Mouse (Mus musculus) ovary, postnatal 36 days (tissue): ENCODE data around the gene Stard3.
A peak's percentile ranks its signal among the peaks of the same experiment; 100 is the strongest.

Source experiments
- DNase-seq: peaks from one replicate; pipeline ENCODE4 v3.0.0; 2022; ENCODE audit warnings: low spot score, mixed read lengths

The Stard3 gene

DNA sequence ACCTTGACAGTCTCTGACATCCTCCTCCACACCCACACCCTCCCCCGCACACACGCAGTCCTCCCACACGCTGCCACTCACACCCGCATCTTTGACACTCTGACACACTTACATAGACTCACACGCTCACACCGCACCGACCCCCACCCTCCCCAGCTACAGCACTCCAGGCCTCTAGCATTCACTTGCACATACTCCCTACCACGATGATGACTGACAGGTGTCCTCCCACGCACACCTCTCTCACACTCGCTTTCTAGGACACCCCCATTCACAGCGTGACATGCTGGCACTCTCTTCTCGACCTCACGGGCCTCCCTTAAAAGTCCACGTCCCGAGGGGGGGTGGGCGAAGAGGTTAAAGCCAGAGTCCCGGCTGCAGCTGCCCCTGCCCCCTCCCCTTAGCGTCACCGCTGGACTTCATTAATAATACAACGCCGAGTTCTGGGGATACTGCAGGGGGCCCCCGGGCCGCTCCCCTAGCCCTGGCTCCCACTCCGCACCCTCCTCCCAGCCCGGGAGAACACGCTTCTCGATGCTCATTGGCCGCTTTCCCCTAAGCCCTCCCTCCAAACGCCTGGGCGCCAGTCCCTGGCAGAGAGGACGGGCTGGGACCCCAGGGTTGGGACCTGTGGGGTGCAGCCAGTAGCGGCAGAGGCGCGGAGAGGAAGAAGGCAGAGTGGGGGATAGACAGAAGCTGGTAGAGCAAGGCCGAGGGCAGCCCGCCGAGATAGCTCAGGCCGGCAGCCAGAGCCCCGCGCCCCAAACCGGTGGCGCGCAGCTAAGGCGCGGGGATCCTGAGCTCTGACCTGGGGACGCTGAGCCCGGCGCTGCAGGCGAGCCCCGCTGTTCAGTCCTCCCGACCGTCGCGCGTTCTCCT is 9.8 kb upstream of the Stard3 start, which contains the start of gene Ppp1r1b:
Gene Ppp1r1b, plus strand, starts transcription at position 322 of the 879 bp plus-strand sequence.
- DNase-seq = peak; percentile 61

DNA sequence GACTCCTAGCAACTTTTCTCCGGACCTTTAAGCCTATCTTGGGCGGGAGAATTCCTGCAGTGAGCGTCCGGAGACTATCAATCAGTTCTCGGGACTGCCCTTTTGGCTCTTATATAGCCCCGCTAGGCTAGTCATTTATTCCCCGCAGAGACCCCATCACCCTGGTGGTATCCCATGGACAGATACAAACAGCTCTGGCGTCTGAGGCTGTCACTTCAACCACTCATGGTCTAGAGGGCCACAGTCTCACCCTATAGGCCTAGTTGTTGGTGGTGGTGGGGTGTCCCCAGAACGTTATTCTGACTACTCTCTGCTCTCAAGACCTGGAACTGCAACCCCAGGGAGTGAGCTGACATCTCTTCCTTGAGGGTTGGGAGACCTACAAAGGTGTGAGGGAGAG is 8.9 kb upstream of the Stard3 start:
- no peak for DNase-seq

DNA sequence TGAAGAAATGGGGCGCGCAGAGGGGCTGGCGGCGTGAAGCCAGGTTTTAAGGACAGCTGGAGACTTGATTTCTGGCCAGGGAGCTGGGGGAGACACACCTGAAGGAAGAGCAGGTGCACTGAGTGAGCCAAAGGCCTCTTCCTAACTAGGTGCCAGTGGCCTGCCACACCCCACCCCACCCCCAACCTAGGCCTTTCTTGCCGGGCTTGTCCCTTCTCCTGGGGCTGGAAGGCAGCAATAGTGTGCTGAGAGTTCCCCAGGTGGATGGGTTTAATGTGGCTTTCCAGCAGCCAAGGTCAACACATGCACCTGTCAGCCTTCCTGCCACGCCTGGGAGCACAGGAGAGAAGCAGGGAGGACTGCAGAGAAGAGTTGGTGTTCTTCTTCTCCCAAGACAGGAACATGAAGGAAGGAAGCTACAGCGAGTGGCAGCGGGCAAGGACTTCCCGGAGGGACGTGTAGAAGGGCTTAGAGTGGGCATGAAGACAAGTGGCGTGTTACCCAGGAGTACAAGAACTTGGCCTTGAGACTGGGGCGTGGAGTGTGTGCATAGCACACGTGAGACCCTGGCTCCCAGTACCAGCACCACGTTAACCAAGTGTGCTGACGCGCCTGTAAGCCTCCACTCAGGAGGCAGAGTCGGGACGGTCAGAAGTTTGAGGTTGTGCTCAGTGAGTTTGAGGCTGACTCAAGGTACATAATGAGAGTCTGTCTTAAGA is 5.7 kb upstream of the Stard3 start:
- no peak for DNase-seq

DNA sequence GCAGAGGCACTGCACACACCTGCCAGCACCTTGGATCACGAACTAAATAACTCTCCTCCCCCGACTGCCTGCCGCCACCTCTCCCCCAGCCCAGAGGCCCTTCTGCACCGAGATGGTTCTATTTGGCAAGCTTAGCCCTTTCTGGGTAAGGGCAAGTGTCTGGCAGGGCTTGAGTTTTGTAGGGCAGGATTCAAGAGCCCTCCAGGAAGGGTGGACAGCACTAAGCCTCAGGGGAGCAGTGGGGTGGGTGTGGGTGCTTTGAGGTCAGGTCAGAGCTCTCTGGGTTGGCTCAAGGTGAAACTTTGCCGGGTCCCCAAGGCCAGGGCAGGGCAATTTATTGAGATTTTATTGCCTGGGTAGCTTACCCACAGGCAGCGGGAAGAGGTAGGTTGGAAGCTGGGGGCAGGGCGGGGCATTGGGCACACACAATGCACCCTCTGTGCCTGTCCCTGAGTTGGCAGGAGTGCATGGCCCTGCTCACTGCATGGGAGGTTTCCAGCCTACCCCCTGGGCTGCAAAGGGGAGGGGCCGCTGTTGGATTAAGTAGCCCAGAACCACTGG is 4.4 kb upstream of the Stard3 start:
- DNase-seq = peak; percentile 50

DNA sequence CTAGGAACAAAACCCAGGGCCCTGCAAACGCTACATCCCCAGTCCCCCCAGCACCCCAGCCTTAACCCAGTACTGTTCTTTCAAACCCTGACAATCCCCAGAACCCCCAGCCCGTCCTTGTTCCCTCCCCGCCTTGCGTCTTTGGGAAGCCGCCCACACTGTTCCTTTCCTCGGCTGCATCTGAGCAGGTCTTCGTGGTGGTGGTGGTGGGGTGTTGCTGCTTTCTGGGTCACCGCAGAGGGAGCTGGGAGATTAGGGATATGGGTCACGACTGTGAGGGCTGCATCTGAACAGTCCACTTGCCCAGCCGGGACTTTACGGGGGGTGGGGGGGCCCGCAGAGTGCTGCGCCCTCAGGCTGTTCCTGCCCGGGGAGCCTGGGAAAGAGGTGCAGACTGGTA is 3.7 kb upstream of the Stard3 start:
- no peak for DNase-seq

DNA sequence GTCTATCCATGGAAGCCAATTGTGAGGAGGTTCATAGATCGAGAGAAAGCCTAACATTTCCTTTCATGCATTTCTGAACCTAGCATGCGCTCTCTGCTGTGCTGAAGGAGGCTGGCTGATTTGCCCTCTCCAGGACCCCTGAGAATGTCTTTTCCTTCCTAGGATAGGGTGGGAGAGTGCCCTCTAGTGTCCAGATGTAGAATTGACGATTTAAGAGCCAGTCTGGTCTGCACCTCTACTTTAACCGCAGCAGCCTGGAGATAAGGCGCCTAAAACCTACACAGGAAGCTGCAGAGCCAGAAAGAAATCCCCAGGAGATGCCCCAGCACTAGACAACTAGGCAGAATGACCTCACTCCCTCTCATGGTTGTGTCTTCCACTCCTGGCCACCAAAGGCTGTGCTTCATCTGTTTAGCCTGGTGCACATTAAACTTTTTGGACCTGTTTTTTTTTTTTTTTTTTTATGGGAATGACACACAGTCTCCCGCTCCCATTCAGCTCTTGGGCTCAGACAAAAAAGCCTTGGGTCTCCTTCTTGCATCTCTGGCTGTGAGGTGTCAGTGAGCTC is 2.4 kb upstream of the Stard3 start:
- DNase-seq = no peak

DNA sequence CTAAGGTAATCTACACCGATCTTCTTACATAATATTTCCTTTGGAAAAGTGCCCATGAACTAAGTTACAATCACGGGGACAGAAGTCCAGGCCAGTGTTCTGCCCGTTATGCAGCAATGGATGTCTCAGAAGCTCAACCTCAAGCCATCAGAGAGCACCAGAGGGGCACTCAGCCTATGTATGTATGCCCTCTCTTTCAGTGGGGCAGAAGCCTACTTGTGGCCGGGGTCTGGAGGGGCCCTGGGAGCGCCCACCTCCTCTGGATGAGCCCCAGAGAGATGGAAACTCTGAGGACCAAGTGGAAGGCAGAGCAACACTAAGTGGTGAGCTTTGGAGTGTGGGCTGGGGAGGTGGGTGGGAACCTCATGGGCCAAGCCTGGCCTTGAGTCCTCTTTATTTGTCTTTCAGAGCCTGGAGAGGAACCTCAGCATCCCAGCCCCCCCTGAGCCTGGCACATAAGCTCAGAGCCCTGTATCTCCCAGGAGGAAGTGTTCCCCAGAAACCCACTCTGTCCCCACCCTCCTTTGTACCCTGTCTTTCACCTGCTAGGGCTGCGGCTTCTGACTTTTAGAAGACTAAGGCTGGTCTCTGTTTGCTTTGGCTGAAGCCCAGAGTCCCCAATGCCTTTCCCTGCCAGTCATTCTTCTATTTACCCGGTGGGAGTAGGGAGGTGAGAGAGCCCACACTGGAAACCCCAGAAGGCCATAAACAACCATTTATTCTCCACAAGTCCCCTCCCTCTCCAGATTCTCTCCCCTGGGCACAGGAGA is 1.4 kb upstream of the Stard3 start:
- no peak for DNase-seq

DNA sequence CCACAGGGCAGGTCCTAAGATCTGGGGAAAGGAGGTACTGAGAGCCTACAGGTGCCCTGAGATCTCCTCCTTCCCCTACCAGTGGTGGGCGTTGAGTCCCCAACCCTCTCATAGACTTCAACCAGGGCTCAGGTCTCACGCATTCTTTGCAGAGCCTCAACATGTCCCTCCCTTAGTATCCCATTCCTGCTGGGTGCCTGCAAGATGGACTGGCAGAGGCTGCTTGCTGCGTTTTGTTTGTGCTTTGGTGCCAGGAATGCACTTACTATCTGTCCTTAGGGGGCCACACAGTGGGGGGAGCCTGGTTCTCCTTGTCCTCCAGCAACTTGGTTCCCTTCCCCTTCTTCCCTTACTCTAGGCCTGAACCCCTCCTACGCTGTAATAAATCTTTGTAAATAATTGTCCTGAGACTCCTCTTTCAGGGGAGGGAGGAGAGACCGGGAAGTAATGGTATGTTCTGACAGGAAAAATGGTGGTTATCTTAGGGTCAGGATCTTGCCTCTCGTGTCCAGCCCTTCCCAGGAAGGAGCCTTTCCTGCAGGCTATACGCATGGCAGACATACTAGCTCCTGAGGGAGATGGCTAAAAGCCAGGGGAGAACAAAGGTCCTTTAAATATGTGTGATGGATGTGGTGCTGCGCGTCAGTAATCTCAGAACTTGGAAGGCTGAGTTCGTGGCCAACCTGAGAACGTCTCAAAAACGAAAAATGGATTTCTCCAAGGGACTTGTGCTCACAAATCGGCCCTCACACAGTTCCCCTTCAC is 590 bp upstream of the Stard3 start:
- DNase-seq = no peak

DNA sequence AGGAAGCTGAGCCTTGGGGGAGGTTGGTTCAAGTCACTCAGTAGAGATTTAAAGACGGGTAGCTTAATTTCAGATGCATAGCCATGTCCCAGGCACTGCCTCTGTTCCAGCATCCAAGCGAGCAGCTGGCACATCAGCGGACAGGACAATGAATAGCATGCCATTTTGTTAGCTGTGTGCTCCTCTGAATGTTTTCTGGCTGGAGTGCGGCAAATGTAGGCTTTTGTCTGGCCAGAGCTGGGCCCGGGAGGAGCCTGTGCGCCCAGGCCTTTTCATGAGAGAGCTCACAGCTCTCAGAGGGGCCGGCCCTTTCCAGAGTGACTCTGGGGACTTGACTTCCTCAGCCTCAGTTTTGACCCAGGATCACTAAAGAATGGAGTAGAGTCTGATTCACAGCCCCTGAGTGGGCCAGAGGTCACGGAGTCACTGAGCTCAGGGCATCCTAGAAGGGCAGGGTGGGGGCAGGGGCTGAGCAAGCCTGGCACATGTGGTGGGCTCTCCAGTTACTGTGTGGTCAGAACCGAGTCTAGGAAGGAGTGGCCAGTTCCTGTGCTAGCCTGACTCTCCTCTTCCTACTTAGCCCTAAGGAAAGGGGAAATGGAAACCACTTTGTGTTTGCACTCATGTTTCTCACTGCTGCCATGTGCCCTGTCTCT is 2.8 kb downstream of the Stard3 start:
- no peak for DNase-seq

DNA sequence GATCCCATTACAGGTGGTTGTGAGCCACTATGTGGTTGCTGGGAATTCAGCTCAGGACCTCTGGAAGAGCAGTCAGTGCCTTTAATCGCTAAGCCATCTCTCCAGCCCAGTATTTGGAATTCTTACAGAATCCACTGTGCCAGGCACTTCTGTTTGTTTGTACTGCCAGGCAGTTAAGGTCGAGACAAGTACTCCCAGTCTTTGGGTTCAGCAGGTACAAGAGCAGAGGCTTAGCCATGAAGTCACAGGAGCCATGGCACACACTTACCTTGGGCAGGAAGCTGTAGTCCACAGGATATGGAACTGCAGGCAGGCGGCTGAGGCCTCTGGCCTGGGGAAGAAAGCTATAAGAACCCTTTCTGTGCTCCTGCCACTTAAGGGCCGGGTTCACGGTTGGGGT is 5.6 kb downstream of the Stard3 start:
- no peak for DNase-seq

DNA sequence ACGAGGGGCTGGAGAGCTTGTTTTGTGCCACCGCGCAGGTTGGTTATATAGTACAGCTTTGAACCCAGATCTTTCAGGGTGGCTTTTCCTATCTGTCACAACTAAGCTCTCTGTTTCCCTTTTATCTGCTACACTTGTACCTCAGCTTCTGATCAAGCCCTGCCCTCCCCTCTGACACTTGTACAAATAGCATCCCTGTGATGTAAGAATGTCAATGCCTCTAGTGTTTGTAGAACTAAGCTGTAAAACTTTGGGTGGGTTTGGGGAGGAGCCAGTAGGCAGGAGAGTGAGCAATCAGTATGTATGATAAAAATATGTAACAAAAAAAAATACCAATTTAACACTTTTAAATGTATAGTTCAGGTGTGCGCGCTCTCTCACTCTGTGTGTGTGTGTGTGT is 6.2 kb downstream of the Stard3 start:
- DNase-seq = no peak

DNA sequence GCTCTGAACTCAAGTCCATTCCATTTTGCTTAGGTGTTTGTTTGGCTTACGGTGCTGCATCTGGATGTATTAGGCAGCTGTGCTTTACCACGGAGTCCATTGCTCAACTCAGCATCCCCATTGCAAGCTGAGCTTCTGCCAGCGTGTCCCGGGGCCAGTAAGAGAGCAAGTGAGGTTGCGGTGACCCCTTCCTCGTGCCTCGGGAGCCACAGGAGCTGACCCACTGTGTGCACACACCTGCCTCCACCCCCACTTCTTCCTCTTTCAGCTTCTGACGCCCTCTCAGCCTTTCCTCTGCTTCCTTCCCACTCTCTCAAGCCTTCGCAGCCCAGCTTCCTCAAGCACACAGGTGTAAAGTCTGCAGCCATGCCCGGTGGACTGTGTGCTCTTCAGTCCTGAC is 8.1 kb downstream of the Stard3 start:
- DNase-seq = no peak

DNA sequence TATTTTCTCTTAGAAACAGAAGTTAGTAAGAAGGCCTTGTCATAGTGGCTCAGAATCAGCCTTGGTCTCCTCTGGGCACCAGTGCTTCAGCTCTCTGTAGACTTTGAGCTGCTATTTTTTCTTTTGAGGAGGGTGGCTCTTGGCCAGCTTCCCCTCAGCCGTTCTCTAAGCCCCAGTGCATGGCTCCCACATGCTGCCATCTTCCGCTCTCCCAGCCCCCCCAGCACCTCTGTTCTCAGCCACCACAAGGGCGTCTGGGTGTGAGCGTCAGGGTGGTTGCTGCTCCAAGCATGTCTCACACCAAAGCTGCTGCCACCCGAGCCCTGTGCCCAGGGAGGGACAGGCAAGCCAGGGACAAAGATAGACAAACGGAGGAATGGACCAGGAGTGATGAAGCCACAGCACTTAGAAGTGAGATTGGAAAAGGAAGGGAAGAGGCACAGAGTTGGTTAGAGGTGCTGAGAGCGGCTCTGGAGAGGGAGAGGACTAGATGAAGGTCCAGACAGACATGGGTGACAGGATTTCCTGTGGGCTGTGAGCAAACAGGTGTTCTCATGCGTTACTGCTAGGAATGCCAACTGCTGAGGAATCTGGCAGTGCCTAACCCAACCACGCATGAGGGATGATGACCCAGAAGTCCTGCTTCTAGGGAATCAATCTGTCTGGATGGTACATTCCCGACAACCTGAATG is 9.1 kb downstream of the Stard3 start:
- no peak for DNase-seq

DNA sequence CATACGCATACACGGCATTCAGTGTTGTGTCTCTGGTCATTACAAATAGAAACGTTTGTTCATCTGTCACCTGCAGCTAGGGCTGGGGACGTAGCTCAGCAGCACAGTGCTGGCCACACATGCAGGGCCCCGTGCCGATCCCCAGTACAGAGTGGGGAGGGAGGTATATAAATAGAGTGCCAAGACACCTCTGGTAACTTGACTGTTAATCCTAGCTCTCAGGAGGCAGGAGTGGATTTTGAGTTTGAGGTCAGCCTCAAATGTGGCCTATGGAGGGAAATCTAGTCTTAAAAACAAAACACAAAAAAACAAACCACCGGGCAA is 9.7 kb downstream of the Stard3 start:
- DNase-seq = no peak

DNA sequence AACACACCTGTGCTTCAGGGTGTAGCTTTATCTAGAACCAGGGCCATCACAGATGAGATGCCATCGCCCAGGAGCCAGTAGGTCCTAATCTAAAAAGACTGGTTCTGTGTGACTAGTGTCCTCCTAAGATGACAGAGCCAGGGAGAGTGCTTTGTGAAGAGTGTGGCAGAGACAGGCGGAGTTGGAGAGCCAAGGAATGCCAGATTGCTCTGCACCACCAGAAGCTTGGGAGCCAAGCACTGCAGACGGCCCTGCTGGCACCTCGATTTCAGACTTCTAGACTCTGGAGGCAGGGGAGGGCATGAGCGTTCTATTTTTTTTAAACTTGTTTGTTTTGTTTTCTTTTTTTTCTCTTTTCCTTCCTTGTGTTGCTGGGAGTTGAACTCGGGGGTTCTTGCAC is 11.2 kb downstream of the Stard3 start:
- DNase-seq = no peak

DNA sequence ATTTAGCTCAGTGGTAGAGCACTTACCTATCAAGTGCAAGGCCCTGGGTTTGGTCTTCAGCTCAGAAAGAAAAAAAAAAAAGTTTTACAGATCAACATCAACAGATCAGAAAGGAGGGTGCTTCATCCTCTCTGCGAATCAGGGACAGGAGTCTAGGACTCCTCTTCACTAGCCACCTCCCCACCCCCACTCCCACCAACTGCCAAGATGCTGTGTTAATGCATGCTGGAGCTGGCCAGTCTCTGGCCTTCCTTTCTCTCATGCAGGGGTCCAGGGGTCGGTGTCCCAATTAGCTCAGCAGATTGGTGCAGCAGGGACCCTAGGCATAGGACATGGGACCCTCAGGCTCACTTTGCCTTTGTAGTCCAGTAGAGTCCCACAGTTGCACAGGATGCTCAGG is 12.4 kb downstream of the Stard3 start:
- DNase-seq = no peak

DNA sequence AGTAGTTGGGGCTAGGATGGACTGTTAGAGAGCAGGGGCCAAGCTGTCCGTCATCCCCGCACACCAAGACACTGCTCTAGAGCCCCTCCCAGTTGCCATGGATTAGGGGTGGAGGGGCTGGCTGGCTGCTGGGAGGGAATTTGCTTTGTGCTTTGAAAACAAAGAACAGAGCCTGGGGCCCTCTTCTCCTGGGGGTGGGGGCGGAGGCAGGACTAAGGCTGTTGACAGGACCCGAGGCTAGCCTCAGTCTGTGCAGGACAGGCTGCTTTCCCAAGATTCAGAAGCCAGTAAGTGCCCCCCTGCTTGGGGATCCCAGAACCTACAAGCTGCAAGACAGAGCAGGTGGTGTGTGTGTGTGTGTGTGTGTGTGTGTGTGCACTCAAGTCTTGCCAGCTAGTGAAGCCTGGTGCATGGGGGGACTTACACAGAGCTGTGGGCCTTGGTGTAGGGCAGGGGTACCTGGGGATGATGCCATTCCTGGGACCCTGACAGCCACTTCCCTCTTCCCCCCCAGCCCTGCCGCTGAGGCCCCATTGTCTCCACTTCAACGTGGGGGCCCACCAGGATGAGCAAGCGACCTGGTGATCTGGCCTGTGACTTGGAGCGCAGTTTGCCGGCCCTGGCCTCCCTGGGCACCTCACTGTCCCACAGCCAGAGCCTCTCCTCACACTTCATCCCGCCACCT is 13.5 kb downstream of the Stard3 start:
- DNase-seq = no peak

DNA sequence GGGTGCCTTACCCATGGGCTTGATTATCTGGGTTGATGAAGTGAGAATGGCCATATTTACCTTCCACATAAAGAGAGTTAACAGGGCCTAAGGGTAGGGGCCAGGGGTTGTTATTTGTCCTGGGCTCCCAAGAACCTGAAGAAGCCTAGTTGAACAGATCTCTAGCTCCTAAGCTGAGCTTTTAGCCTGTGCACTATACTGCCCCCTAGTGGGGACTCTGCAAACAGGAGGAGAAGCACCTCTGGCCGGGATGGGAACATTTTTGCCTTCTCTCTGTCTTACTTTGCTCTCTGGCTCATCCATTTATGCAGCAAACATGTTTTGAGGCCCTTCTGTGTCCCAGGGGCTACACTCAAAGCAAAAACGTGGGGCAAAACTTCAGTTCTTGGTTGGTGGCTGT is 14.2 kb downstream of the Stard3 start:
- DNase-seq = no peak

DNA sequence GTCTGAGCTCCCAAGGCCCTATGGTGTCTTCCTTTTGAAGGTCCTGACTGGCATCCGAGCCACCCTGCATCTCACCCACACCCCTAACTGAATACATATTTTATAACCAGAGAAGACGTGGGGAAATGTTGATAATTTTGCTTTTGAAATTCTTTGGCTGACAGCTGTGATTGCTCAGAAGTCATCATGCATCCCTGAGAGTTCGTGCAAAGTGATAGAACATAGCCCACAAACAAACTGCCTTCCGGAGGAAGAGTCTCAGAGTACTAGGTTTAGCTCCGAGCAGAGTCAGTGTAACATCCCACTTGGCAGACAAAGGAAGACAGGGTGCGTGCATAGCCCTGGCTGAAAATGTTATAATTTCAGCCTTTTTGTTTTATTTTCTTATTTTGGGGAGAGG is 15.1 kb downstream of the Stard3 start:
- no peak for DNase-seq

DNA sequence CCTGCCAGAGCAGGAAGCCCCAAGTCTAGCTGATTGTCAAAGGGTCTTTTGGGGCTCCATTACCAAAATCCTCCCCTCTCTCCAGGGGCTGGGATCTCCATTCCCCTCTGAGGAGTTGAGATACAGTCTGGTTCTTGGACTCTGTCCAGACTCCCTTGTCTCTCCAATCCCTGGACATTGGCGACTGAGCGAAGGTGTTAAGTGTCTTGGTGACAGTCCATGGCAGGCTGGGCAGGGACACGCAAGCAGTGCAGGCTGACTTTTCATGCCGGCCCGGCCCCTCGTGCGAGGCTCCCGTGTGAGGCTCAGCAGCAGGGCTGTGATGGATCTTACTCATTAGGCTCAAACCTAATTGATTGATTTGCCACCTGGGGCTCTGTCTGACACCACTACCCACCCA is 16.1 kb downstream of the Stard3 start:
- no peak for DNase-seq
